ENCODE assay signal across 9 mouse cellular contexts in the genomic region with DNA sequence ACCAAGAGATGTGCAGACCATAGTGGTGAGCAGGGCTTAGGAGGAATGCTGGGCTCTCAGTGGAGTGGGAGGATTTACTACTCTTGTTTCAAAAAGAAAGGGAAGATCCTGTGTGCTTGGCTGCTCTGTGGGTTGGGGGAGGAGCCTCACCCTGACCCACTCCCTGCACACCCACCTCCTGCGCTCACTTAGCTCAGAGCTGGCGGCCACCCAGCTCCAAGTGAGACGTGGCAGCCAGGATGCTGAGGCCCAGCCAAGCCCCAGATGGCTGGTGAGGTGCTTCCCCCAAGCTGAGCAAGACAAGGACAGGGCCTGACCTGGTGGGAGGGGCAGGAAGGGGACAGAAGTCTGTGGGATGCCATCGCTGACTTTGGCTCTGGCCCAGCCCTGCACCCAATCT. TPM values are rescaled to one million over a fixed set of nuclear protein-coding genes. Genes with fewer than 3 reads are reported as not detected.
DNase-seq lines count a peak whose midpoint lies in the region.
"Had no signal": no experiment of that assay in that cellular context is flagged by ENCODE, and none has a peak within 500 bp of the region (broad histone marks: within the 10 kb centered on the region; RNA-seq: fewer than 3 reads in every experiment).

No protein-coding gene starts in this region.

- peak; percentile 31 for DNase-seq in urinary bladder, adult 2 months (ENCODE audit: low spot score)
- DNase-seq in urinary bladder, postnatal 10 days (ENCODE audit: low spot score), result no peak
- peak; percentile 50 for DNase-seq in fibroblast of lung, adult 2 months (ENCODE audit: low read depth)
- DNase-seq in heart, postnatal 10 days, result peak; percentile 90 to 91
- DNase-seq in layer of hippocampus, postnatal 36 days, result peak; percentile 35 to 50
- peak; percentile 62 for DNase-seq in lung, postnatal 25 days (ENCODE audit: low spot score)
- peak; percentile 82 for DNase-seq in testis, postnatal 10 days (ENCODE audit: low spot score)
- no peak for DNase-seq in c-Kit-positive CD71-positive TER-119-positive erythroid progenitor cells, embryonic 14.5 days (ENCODE audit: low spot score)
- DNase-seq: liver, embryonic 13.5 days had no signal

- intact Hi-C loops in heart, postnatal 10 days (cut with DNase I), result no loop called here

RNA-seq across cellular contexts. Expression of gene Adamts2, which starts 30.4 kb away (rescaled TPM):
- 30.9 and 45.5 TPM in 2 replicates for polyA plus RNA-seq in urinary bladder, adult 2 months (2012; rRNA removed)
- total RNA-seq in heart, postnatal 10 days (2021), result 10 to 100 TPM; 36.1 to 40.3 TPM
- 10 to 100 TPM; 15.7 to 15.9 TPM for total RNA-seq in layer of hippocampus, postnatal 36 days (2021)

Comparison
In these comparisons a context has a peak if more than half of its experiments do, and no peak if none do; other contexts are left out.
1. DNase-seq: peak in urinary bladder, adult 2 months (single experiment), fibroblast of lung, adult 2 months (single experiment), heart, postnatal 10 days (2 of 2), layer of hippocampus, postnatal 36 days (2 of 2), lung, postnatal 25 days (single experiment) and testis, postnatal 10 days (single experiment); none in urinary bladder, postnatal 10 days (single experiment) and c-Kit-positive CD71-positive TER-119-positive erythroid progenitor cells, embryonic 14.5 days (single experiment).